Mouse (Mus musculus) forebrain, embryonic 11.5 days (tissue): ENCODE data around the gene Mllt10. TPM values are rescaled to one million over a fixed set of nuclear protein-coding genes. Genes with fewer than 3 reads are reported as not detected.

Experiments
- ATAC-seq: fragments of 200-750 bp; cut with Nextera tagmentation; replicated peaks from 2 replicates; pipeline ENCODE4 v1.8.0; 2017; ENCODE audit warnings: moderate TSS enrichment; ENCODE audit not compliant: low FRiP score
- DNase-seq: peaks from one replicate; pipeline ENCODE4 v3.0.0-alpha.2; 2017; ENCODE audit warnings: low spot score
- H3K27ac ChIP-seq: fragments of 300-500 bp; sonication (generic); 2 replicates; pipeline ENCODE4 v1.5.1; 2014; ENCODE audit warnings: low read depth, low read length
- H3K27me3 ChIP-seq: fragments of 300-500 bp; sonication (generic); 2 replicates; pipeline ENCODE4 v1.6.1; 2014; ENCODE audit warnings: mild to moderate bottlenecking, low read length, mixed read lengths; ENCODE audit not compliant: control insufficient read depth, insufficient read depth
- H3K36me3 ChIP-seq: fragments of 300-500 bp; sonication (generic); 2 replicates; pipeline ENCODE4 v1.6.1; 2014; ENCODE audit warnings: mild to moderate bottlenecking, low read length, moderate library complexity, mixed read lengths; ENCODE audit not compliant: control insufficient read depth, insufficient read depth
- H3K4me1 ChIP-seq: fragments of 300-500 bp; sonication (generic); replicated peaks from 2 replicates; pipeline ENCODE4 v1.6.1; 2014; ENCODE audit warnings: low read length, mixed read lengths; ENCODE audit not compliant: control insufficient read depth, insufficient read depth
- H3K4me2 ChIP-seq: fragments of 300-500 bp; sonication (generic); 2 replicates; pipeline ENCODE4 v1.6.1; 2014; ENCODE audit warnings: low read depth, mild to moderate bottlenecking, low read length, moderate library complexity, mixed read lengths; ENCODE audit not compliant: severe bottlenecking
- H3K4me3 ChIP-seq: fragments of 300-500 bp; sonication (generic); 2 replicates; pipeline ENCODE4 v1.5.1; 2014; ENCODE audit warnings: low read depth, low read length
- H3K9ac ChIP-seq: fragments of 300-500 bp; sonication (generic); 2 replicates; pipeline ENCODE4 v1.6.1; 2014; ENCODE audit warnings: low read length
- H3K9me3 ChIP-seq: fragments of 300-500 bp; sonication (generic); 2 replicates; pipeline ENCODE4 v1.6.1; 2016; ENCODE audit warnings: low read length, mixed read lengths; ENCODE audit not compliant: control insufficient read depth
- WGBS: fragments of 180-500 bp; shearing (Covaris S2); extraction: QIAGEN DNeasy Blood & Tissue Kit; methylation state at CpG from one replicate; pipeline ENCODE4 v1.1.7; 2014; 5-methylcytosine and 5-hydroxymethylcytosine counted together
- polyA plus RNA-seq: library from polyadenylated mRNA; unstranded; fragments of >200 nt; fragmentation: Nextera tagmentation; extraction: Ambion mirVana; gene quantifications from 2 replicates; pipeline ENCODE4 v1.2.1, GENCODE M21; 2014

The Mllt10 gene
- polyA plus RNA-seq, 1 experiment from 2014 or later: 54.2 TPM

GRCm38 (mm10) chr2:18175234-18175633 is 120.2 kb downstream of the Mllt10 start:
- DNase-seq: no peak
- Histone ChIP-seq H3K36me3 (no peaks in the 10 kb centered on the region), H3K27ac (no peak overlapping the region), H3K4me1 (no peaks in the 10 kb centered on the region), H3K9me3 (no peaks in the 10 kb centered on the region), H3K4me3 (no peak overlapping the region), H3K4me2 (no peak overlapping the region), H3K27me3 (no peaks in the 10 kb centered on the region), H3K9ac (no peak overlapping the region)
- WGBS: 55% methylated on average over 1 of the region's 1 CpGs
- ATAC-seq: no peak

GRCm38 (mm10) chr2:18176235-18176634 is 121.2 kb downstream of the Mllt10 start:
- no peaks in the 10 kb centered on the region for H3K4me1 ChIP-seq
- H3K9me3 ChIP-seq: no peaks in the 10 kb centered on the region
- no peak overlapping the region for H3K4me3 ChIP-seq
- H3K36me3 ChIP-seq: no peaks in the 10 kb centered on the region
- no peak overlapping the region for H3K27ac ChIP-seq
- H3K4me2 ChIP-seq: no peak overlapping the region
- 85% methylated on average over 3 of the region's 3 CpGs for WGBS
- no peaks in the 10 kb centered on the region for H3K27me3 ChIP-seq
- no peak overlapping the region for H3K9ac ChIP-seq
- DNase-seq (no peak), ATAC-seq (no peak)

GRCm38 (mm10) chr2:18180323-18180722 is 125.3 kb downstream of the Mllt10 start:
- Histone ChIP-seq H3K4me1 (no peaks in the 10 kb centered on the region), H3K36me3 (no peaks in the 10 kb centered on the region), H3K27me3 (no peaks in the 10 kb centered on the region), H3K4me3 (no peak overlapping the region), H3K4me2 (no peak overlapping the region), H3K9me3 (no peaks in the 10 kb centered on the region), H3K27ac (no peak overlapping the region), H3K9ac (no peak overlapping the region)
- no peak for ATAC-seq
- DNase-seq: no peak
- 97% methylated on average over 5 of the region's 5 CpGs for WGBS

GRCm38 (mm10) chr2:18181631-18182030 is 126.6 kb downstream of the Mllt10 start:
- Histone ChIP-seq H3K4me1 (no peaks in the 10 kb centered on the region), H3K9ac (no peak overlapping the region), H3K27ac (no peak overlapping the region), H3K4me2 (no peak overlapping the region), H3K36me3 (no peaks in the 10 kb centered on the region), H3K27me3 (no peaks in the 10 kb centered on the region), H3K4me3 (no peak overlapping the region), H3K9me3 (no peaks in the 10 kb centered on the region)
- 91% methylated on average over 3 of the region's 3 CpGs for WGBS
- ATAC-seq (no peak), DNase-seq (no peak)

- no peak for DNase-seq
- no peak overlapping the region for H3K4me2 ChIP-seq
- no peak overlapping the region for H3K9ac ChIP-seq
- no peak overlapping the region for H3K4me3 ChIP-seq
- no peak for ATAC-seq
- H3K9me3 ChIP-seq: no peaks in the 10 kb centered on the region
- no peaks in the 10 kb centered on the region for H3K36me3 ChIP-seq
- no peak overlapping the region for H3K27ac ChIP-seq
- no peaks in the 10 kb centered on the region for H3K4me1 ChIP-seq
- no peaks in the 10 kb centered on the region for H3K27me3 ChIP-seq
Observed at GRCm38 (mm10) chr2:18183079-18183478, 128.0 kb downstream of the Mllt10 start.

- H3K9ac ChIP-seq: no peak overlapping the region
- ATAC-seq (no peak), DNase-seq (no peak)
- no peaks in the 10 kb centered on the region for H3K9me3 ChIP-seq
- no peak overlapping the region for H3K27ac ChIP-seq
- 98% methylated on average over 2 of the region's 2 CpGs for WGBS
- H3K36me3 ChIP-seq: peaks cover 7% of the 10 kb centered on the region; the same call in 1 of the 2 replicates
- H3K4me2 ChIP-seq: no peak overlapping the region
- no peaks in the 10 kb centered on the region for H3K4me1 ChIP-seq
- H3K27me3 ChIP-seq: no peaks in the 10 kb centered on the region
- no peak overlapping the region for H3K4me3 ChIP-seq
Observed at GRCm38 (mm10) chr2:18188367-18188766, 133.3 kb downstream of the Mllt10 start.

- 93% methylated on average over 4 of the region's 4 CpGs for WGBS
- Histone ChIP-seq H3K9ac (no peak overlapping the region), H3K4me3 (no peak overlapping the region), H3K27me3 (no peaks in the 10 kb centered on the region), H3K4me2 (no peak overlapping the region), H3K4me1 (no peaks in the 10 kb centered on the region), H3K9me3 (no peaks in the 10 kb centered on the region), H3K27ac (no peak overlapping the region), H3K36me3 (no peaks in the 10 kb centered on the region; the same call in 1 of the 2 replicates)
- no peak; the same call in 1 of the 2 replicates for ATAC-seq
- no peak for DNase-seq
Observed at GRCm38 (mm10) chr2:18195285-18195684, 140.2 kb downstream of the Mllt10 start.

- Histone ChIP-seq H3K9me3 (no peaks in the 10 kb centered on the region), H3K9ac (no peak overlapping the region), H3K27me3 (no peaks in the 10 kb centered on the region), H3K4me1 (no peaks in the 10 kb centered on the region), H3K36me3 (no peaks in the 10 kb centered on the region; the same call in 1 of the 2 replicates), H3K27ac (no peak overlapping the region), H3K4me3 (no peak overlapping the region), H3K4me2 (no peak overlapping the region)
- 93% methylated on average over 3 of the region's 3 CpGs for WGBS
- DNase-seq (no peak), ATAC-seq (no peak)
Observed at GRCm38 (mm10) chr2:18195691-18196396, 140.8 kb downstream of the Mllt10 start.

- no peak overlapping the region for H3K4me3 ChIP-seq
- no peaks in the 10 kb centered on the region for H3K4me1 ChIP-seq
- no peaks in the 10 kb centered on the region for H3K9me3 ChIP-seq
- DNase-seq: no peak
- H3K9ac ChIP-seq: no peak overlapping the region
- 86% methylated on average over 1 of the region's 1 CpGs for WGBS
- ATAC-seq: no peak
- H3K27me3 ChIP-seq: no peaks in the 10 kb centered on the region
- no peak overlapping the region for H3K27ac ChIP-seq
- H3K4me2 ChIP-seq: no peak overlapping the region
- peaks cover 7% of the 10 kb centered on the region; the same call in 1 of the 2 replicates for H3K36me3 ChIP-seq
Observed at GRCm38 (mm10) chr2:18201820-18202462, 146.9 kb downstream of the Mllt10 start.
